Mouse (Mus musculus) hindbrain, embryonic 16.5 days (tissue): ENCODE measurements around the gene Mylk. TPM values are rescaled to one million over a fixed set of nuclear protein-coding genes. Genes with fewer than 3 reads are reported as not detected.

Source experiments
- ATAC-seq: fragments of 200-750 bp; cut with Nextera tagmentation; 2 replicates; pipeline ENCODE4 v1.8.0; 2017; ENCODE audit warnings: moderate TSS enrichment, moderate library complexity
- H3K27ac ChIP-seq: fragments of 300-500 bp; sonication (generic); 2 replicates; pipeline ENCODE4 v1.5.1; 2014; ENCODE audit warnings: low read depth, mild to moderate bottlenecking, control low read depth, low read length, moderate library complexity
- H3K27me3 ChIP-seq: fragments of 300-500 bp; sonication (generic); replicated peaks from 2 replicates; pipeline ENCODE4 v1.6.1; 2014; ENCODE audit warnings: low read length; ENCODE audit not compliant: control insufficient read depth, insufficient read depth
- H3K36me3 ChIP-seq: fragments of 300-500 bp; sonication (generic); 2 replicates; pipeline ENCODE4 v1.6.1; 2014; ENCODE audit warnings: mild to moderate bottlenecking, low read length, moderate library complexity, mixed read lengths; ENCODE audit not compliant: control insufficient read depth, insufficient read depth
- H3K4me1 ChIP-seq: fragments of 300-500 bp; sonication (generic); 2 replicates; pipeline ENCODE4 v1.6.1; 2014; ENCODE audit warnings: low read depth, low read length; ENCODE audit not compliant: control insufficient read depth, insufficient read depth
- H3K4me2 ChIP-seq: fragments of 300-500 bp; sonication (generic); 2 replicates; pipeline ENCODE4 v1.6.1; 2014; ENCODE audit warnings: mild to moderate bottlenecking, low read length, control low read depth, moderate library complexity
- H3K4me3 ChIP-seq: fragments of 300-500 bp; sonication (generic); 2 replicates; pipeline ENCODE4 v1.5.1; 2014; ENCODE audit warnings: mild to moderate bottlenecking, low read length, control low read depth, moderate library complexity
- H3K9ac ChIP-seq: fragments of 300-500 bp; sonication (generic); 2 replicates; pipeline ENCODE4 v1.6.1; 2014; ENCODE audit warnings: low read depth, mild to moderate bottlenecking, control low read depth, low read length, moderate library complexity
- H3K9me3 ChIP-seq: fragments of 300-500 bp; sonication (generic); 2 replicates; pipeline ENCODE4 v1.6.1; 2014; ENCODE audit warnings: mild to moderate bottlenecking, low read length, moderate library complexity; ENCODE audit not compliant: control insufficient read depth
- WGBS: fragments of 180-500 bp; shearing (Covaris S2); extraction: QIAGEN DNeasy Blood & Tissue Kit; methylation state at CpG from one replicate; pipeline ENCODE4 v1.1.7; 2014; 5-methylcytosine and 5-hydroxymethylcytosine counted together
- polyA plus RNA-seq: library from polyadenylated mRNA; unstranded; fragments of >200 nt; fragmentation: Nextera tagmentation; extraction: Ambion mirVana; gene quantifications from 2 replicates; pipeline ENCODE4 v1.2.1, GENCODE M21; 2015

Gene Mylk
- polyA plus RNA-seq, 1 experiment from 2014 or later: 4.6 TPM

DNA sequence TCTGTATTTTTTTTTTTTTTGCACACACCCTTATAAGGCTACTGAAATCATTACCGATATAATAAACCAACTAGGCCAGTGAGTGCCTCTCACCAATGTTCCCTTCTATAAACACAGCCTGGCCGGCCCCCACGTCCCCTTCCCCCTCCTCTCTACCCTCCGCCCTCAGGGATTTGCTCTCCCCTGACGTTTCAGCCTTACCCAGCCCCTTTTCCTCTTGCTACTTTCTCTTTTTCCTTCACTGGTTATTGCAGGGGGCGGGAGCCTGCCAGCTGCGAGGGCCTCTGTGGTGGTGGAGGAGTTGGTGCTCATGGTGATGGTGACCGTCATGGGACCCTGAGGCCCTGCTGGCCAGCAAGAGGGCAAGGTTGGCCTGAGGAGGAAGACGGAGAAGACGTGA, 176.3 kb downstream of the Mylk start:
- H3K4me1 ChIP-seq: no peaks in the 10 kb centered on the region
- no peak for ATAC-seq
- no peak overlapping the region for H3K9ac ChIP-seq
- WGBS: 80% methylated on average over 10 of the region's 10 CpGs
- H3K27me3 ChIP-seq: no peaks in the 10 kb centered on the region
- no peaks in the 10 kb centered on the region for H3K36me3 ChIP-seq
- H3K27ac ChIP-seq: no peak overlapping the region
- H3K4me3 ChIP-seq: no peak overlapping the region
- H3K9me3 ChIP-seq: no peaks in the 10 kb centered on the region
- H3K4me2 ChIP-seq: no peak overlapping the region

DNA sequence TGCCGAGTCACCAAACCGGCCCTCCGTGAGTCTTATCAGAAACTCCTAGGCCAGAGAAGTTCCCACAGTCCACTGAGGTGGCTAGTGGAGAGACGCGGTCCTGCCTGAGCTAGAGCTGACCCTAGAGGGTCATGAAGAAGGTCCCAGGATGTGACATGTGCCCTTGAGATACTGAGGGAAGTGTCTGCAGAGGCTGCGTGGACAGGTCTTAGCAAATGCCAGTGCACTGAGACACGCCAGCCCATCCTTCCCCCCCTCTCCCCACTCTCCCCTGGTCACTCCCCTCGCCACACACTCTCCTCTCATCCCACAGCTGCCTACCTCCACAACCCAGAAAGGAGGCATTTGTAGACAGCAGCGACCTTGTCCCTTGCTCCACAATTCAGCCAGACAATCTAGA, 178.6 kb downstream of the Mylk start:
- no peak overlapping the region for H3K4me3 ChIP-seq
- WGBS: 95% methylated on average over 9 of the region's 9 CpGs
- H3K36me3 ChIP-seq: no peaks in the 10 kb centered on the region
- H3K9me3 ChIP-seq: no peaks in the 10 kb centered on the region
- no peak overlapping the region for H3K27ac ChIP-seq
- no peaks in the 10 kb centered on the region for H3K4me1 ChIP-seq
- ATAC-seq: no peak
- no peak overlapping the region for H3K4me2 ChIP-seq
- H3K9ac ChIP-seq: no peak overlapping the region
- H3K27me3 ChIP-seq: no peaks in the 10 kb centered on the region

DNA sequence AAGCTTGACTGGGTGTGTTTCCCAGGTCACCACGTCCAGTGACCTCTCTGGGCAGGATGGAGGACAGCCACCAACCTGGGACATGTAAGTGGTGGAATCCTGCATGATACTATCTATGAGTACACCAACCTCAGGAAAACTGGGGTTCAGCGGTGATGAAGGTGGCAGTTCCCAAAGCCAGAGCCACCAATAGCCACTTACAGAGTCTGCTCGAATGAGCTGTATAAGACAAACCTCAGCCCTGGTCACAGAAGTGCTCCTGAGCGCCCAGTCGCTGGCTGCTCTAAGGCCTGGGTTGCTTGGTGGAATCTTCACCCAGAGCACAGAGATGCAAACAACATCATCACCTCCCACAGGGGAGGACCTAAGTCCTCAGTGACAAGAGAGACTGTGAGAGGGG, 179.3 kb downstream of the Mylk start:
- H3K4me3 ChIP-seq: no peak overlapping the region
- H3K27me3 ChIP-seq: no peaks in the 10 kb centered on the region
- H3K9me3 ChIP-seq: no peaks in the 10 kb centered on the region
- no peak overlapping the region for H3K27ac ChIP-seq
- no peak for ATAC-seq
- H3K4me2 ChIP-seq: no peak overlapping the region
- H3K9ac ChIP-seq: no peak overlapping the region
- no peaks in the 10 kb centered on the region for H3K4me1 ChIP-seq
- no peaks in the 10 kb centered on the region for H3K36me3 ChIP-seq
- WGBS: 86% methylated on average over 5 of the region's 5 CpGs

DNA sequence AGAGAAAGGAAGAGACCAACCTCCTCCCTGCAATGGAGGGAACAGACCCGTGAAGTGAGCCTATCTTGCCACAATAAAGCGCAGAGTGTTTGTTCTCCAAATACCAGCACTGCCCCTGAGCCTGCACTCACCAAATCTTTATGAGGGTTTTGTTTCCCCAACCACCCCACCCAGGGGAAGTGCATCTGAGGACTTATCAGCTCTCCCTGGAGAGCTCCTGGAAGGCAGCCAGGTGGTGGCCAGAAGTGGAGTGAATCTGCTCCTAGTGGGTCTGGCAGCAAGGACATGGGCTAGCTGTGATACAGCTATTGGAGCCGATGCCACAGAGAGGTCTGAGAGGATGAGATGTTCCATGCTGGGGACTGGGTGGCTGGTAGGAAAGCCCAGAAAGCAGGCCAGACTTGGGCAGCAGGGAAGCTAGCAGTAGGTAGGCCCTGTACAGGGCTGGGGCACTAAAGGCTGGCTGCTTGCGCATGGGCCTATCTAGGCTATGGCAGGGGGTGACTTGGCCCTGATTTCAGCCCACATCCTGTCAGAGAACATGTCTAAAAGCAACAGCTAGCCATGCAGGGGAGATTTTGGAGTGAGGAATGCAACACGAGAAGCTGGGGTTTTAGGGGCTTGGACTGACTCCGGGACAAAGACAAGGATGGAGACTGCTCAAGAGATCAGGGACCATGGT, 180.1 kb downstream of the Mylk start:
- Histone ChIP-seq H3K36me3 (no peaks in the 10 kb centered on the region), H3K27me3 (no peaks in the 10 kb centered on the region), H3K4me2 (no peak overlapping the region), H3K4me1 (no peaks in the 10 kb centered on the region), H3K9me3 (no peaks in the 10 kb centered on the region), H3K27ac (no peak overlapping the region), H3K4me3 (no peak overlapping the region), H3K9ac (no peak overlapping the region)
- no peak for ATAC-seq
- WGBS: 76% methylated on average over 6 of the region's 6 CpGs

DNA sequence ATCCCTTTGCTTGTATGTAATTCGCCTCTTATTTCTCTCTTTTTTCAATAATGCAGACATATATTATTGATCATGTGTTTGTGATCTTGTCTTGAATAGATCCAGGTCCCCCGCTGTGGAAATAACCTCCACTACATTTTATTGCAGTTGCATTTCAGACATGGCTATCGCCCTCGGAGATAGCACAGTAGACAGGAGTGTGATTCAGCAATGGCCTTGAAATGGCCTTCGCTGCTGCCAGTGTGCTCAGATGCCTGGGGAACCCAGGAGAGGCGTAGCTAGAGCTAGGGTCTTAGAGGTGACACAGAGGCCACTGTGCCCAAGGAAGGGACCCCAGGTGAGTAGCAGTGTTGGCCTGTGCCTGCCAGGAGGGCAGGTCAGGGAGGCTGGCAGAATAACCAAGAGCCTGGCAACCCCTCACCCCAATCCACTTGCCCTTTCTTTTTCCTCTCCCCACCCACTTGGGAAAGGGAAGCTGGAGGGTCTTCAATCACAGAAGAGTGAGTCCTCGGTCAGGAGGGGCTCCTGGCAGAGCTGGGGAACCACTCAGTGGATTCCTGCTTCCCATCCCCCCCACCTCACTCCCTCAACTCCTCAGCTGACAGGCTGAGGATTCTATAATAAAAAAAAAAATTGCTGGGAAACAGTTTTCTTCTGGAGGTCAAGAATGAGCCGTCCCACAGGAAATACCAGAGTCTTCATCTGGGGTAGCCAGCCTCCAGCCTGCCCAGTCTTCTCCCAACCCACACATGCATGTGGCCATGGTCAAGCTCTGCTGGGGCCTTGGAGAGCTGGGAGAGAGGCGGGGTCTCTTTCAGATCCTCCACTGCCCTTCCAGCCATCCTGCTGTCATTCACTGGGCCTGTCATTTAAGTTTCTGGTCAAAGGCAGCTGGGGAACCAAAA, 181.8 kb downstream of the Mylk start:
- no peak overlapping the region for H3K9ac ChIP-seq
- H3K27ac ChIP-seq: no peak overlapping the region
- ATAC-seq: peak; percentile 56; the same call in 1 of the 2 replicates
- no peaks in the 10 kb centered on the region for H3K27me3 ChIP-seq
- no peaks in the 10 kb centered on the region for H3K4me1 ChIP-seq
- WGBS: 75% methylated on average over 9 of the region's 9 CpGs
- no peak overlapping the region for H3K4me3 ChIP-seq
- no peaks in the 10 kb centered on the region for H3K36me3 ChIP-seq
- H3K4me2 ChIP-seq: no peak overlapping the region
- no peaks in the 10 kb centered on the region for H3K9me3 ChIP-seq

DNA sequence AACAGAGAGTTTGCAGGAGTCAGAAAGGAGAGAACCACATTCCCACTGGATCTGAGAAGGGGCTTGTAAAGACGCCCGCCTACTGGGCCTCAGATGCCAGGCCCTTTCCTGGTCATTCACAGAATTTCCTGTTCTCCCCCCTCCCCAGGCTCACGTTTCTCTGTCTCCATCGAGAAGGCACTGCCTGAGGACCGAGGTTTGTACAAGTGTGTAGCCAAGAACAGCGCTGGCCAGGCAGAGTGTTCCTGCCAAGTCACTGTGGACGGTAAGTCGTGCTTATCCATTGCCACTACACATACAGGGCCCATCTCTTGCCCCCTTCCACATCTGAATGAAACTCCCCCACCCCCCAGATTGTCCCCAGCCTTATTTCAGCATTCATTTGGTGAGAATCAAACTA, 184.7 kb downstream of the Mylk start:
- Histone ChIP-seq H3K4me1 (no peaks in the 10 kb centered on the region), H3K36me3 (no peaks in the 10 kb centered on the region), H3K9ac (no peak overlapping the region), H3K27me3 (no peaks in the 10 kb centered on the region), H3K4me3 (no peak overlapping the region), H3K4me2 (no peak overlapping the region), H3K9me3 (no peaks in the 10 kb centered on the region), H3K27ac (no peak overlapping the region)
- no peak for ATAC-seq
- 83% methylated on average over 8 of the region's 8 CpGs for WGBS

DNA sequence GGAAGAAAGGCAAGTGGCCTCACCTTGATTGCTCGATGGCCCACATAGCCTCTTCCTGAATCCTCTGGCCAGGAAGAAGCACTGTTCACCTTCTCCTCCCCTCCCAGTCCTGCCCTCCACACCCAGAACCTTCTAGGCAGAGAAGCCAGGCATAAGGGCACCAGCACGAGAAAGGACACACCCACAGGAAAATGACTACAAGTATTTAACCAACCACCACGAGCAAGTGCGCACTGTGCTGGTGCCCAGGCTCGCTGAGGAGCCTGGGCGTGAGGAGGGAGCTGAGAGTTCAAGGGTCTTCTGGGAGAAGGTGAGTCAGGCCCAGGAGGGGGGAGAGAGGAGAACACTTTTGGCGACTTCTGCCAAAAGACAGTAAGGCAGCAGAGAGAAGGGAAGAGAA, 185.1 kb downstream of the Mylk start:
- no peaks in the 10 kb centered on the region for H3K4me1 ChIP-seq
- no peaks in the 10 kb centered on the region for H3K36me3 ChIP-seq
- H3K9ac ChIP-seq: no peak overlapping the region
- no peak overlapping the region for H3K4me3 ChIP-seq
- H3K9me3 ChIP-seq: no peaks in the 10 kb centered on the region
- 84% methylated on average over 7 of the region's 7 CpGs for WGBS
- H3K27ac ChIP-seq: no peak overlapping the region
- H3K4me2 ChIP-seq: no peak overlapping the region
- no peak for ATAC-seq
- no peaks in the 10 kb centered on the region for H3K27me3 ChIP-seq

DNA sequence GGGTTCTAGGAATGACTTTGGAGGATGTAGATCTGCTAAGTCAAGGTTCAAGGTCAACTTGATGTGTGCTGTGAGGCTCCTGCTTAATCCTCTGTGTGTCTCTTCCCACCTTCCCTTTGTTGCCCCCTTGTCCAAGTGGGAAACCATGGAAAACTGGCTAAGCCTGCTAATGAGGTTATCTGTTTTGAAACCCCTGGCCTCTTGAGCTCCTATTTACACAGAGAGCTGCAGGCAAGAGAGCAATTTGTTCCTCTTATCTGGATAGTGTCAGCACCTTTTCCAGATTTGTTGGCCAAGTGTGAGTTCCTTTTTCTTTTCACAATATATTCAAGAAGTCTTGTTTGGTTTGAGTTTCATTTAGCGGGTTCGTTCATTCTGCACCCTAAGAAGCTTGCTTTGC, 186.3 kb downstream of the Mylk start:
- H3K27ac ChIP-seq: no peak overlapping the region
- no peak for ATAC-seq

DNA sequence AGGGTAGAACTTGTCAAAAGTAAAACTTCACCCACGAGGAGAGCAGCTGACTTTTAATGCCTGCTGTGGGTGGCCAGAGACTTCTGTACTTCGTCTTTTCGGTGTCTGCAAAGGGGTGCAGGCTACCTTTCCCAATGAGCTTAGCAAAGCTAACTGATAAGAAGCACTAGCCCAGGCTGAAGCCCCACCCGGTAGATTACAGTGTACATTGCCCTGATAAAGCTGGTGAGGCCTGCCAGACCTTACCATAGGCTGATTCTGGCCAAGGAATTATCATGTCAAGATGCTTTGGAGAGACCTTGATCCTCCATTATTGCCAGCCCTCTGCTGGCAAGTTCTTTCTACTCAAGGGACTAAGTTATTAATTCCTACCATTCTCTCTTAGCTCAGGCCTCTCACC, 188.2 kb downstream of the Mylk start:
- Histone ChIP-seq H3K9me3 (no peaks in the 10 kb centered on the region), H3K4me3 (no peak overlapping the region), H3K4me2 (no peak overlapping the region), H3K4me1 (no peaks in the 10 kb centered on the region), H3K9ac (no peak overlapping the region), H3K36me3 (no peaks in the 10 kb centered on the region), H3K27me3 (no peaks in the 10 kb centered on the region), H3K27ac (no peak overlapping the region)
- no peak for ATAC-seq
- WGBS: 89% methylated on average over 4 of the region's 4 CpGs

More for the DNA sequence above, 186.3 kb downstream of the Mylk start:
- WGBS: 82% methylated on average over 2 of the region's 2 CpGs
- H3K9me3 ChIP-seq: no peaks in the 10 kb centered on the region
- H3K4me3 ChIP-seq: no peak overlapping the region
- H3K27me3 ChIP-seq: no peaks in the 10 kb centered on the region
- H3K4me2 ChIP-seq: no peak overlapping the region
- H3K9ac ChIP-seq: no peak overlapping the region
- no peaks in the 10 kb centered on the region for H3K36me3 ChIP-seq
- H3K4me1 ChIP-seq: no peaks in the 10 kb centered on the region
